Mouse (Mus musculus) neutrophil, adult 59 days (primary cell): Measurements from ENCODE around the gene Tet2. TPM values are rescaled to one million over a fixed set of nuclear protein-coding genes. Genes with fewer than 3 reads are reported as not detected.

Experiments used
- total RNA-seq, 2 experiments: library from RNA; stranded (reverse); gene quantifications; 1 replicate in 1 of 2; 2 replicates in 1 of 2; pipeline ENCODE4 v1.2.4; 2023

Tet2 gene
- total RNA-seq, result 100 to 1,000 TPM in 1 of 2 experiments, 10 to 100 TPM in 1; 95.1 to 105 TPM

DNA sequence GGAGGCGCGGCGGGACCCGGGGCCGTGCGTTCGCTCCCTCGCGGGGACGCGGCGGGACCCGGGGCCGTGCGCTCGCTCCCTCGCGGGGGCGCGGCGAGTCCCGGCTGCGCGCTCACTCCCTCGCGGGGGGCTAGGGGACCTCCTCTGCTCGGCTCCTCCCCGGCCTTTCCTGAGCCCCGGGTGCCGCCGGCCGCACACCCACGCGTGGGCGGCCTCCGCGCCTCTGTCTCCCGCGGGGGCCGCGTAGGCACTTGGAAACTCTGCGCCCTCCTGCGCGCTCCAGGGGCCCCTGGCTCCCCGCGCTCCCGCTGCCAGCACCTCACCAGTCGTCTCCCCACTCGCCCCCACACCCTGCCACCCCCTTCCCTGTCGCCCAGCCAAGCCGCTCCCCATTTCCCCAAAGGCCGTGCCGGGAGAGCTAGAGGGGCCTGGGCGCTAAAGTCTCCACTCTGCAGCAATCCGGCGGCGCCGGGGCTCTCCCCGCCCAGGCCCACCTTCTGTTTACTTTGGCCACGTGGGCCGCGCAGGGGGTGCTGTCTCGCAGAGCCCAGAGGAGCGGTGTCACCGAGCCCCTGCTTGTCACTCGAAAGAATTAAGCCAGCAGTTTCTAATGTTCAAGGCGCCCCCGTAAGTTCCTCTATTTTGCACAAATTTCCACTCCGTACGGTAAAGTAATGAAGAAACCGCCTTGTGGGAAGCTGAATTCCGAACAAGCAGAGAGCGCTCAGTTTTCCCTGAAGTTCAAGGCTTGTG, at the start of gene Tet2:
Gene Tet2 (minus strand): TSS at position 589 of the 753 bp plus-strand sequence.

Other genes with a start within 250 kb of the Tet2 start
- gene Ppa2, start 235.0 kb downstream of the Tet2 start, total RNA-seq, result 10 to 100 TPM; 15.0 to 15.3 TPM